Mouse (Mus musculus): Measurements from ENCODE around the gene Gm4070. TPM values are rescaled to one million over a fixed set of nuclear protein-coding genes. Genes with fewer than 3 reads are reported as not detected.

Gm4070 gene
- polyA plus RNA-seq, 1 experiment from 2014 or later, result not detected

Other genes starting within 250 kb of the Gm4070 start
- 221 and 242 TPM in 2 replicates for gene Ilk, start 217.4 kb downstream of the Gm4070 start, polyA plus RNA-seq (2014; fragmentation: Nextera tagmentation; extraction: Ambion mirVana)
- gene Rrp8, start 216.6 kb downstream of the Gm4070 start, polyA plus RNA-seq (2014; fragmentation: Nextera tagmentation; extraction: Ambion mirVana), result 40.6 and 41.4 TPM in 2 replicates
- gene Taf10, start 209.6 kb downstream of the Gm4070 start, polyA plus RNA-seq (2014; fragmentation: Nextera tagmentation; extraction: Ambion mirVana), result 196 and 204 TPM in 2 replicates
- gene Tpp1, start 201.7 kb downstream of the Gm4070 start, polyA plus RNA-seq (2014; fragmentation: Nextera tagmentation; extraction: Ambion mirVana), result 53.9 and 62.7 TPM in 2 replicates
- 21.3 and 21.4 TPM in 2 replicates for gene Dchs1, start 166.3 kb downstream of the Gm4070 start, polyA plus RNA-seq (2014; fragmentation: Nextera tagmentation; extraction: Ambion mirVana)
- gene Mrpl17, start 142.9 kb downstream of the Gm4070 start, polyA plus RNA-seq (2014; fragmentation: Nextera tagmentation; extraction: Ambion mirVana), result 274 and 275 TPM in 2 replicates

Measured in forebrain, embryonic 11.5 days (tissue).